Mouse (Mus musculus) stomach, embryonic 16.5 days (tissue): ENCODE data around the gene Tpt1. TPM values are rescaled to one million over a fixed set of nuclear protein-coding genes. Genes with fewer than 3 reads are reported as not detected.

Source experiments
- ATAC-seq: fragments of 200-750 bp; cut with Nextera tagmentation; 2 replicates; pipeline ENCODE4 v1.8.0; 2017; ENCODE audit warnings: moderate number of reproducible peaks, moderate TSS enrichment; ENCODE audit not compliant: insufficient read depth, low FRiP score
- H3K27ac ChIP-seq: fragments of 300-500 bp; sonication (generic); 2 replicates; pipeline ENCODE4 v1.5.1; 2014; ENCODE audit warnings: low read length
- H3K27me3 ChIP-seq: fragments of 300-500 bp; sonication (generic); 2 replicates; pipeline ENCODE4 v1.6.1; 2014; ENCODE audit warnings: low read length, control low read depth, mixed read lengths; ENCODE audit not compliant: control insufficient read depth, insufficient read depth
- H3K36me3 ChIP-seq: fragments of 300-500 bp; sonication (generic); 2 replicates; pipeline ENCODE4 v1.6.1; 2014; ENCODE audit warnings: low read length; ENCODE audit not compliant: control insufficient read depth, insufficient read depth
- H3K4me1 ChIP-seq: fragments of 300-500 bp; sonication (generic); 2 replicates; pipeline ENCODE4 v1.6.1; 2014; ENCODE audit warnings: low read length, control low read depth, mixed read lengths; ENCODE audit not compliant: control insufficient read depth, insufficient read depth
- H3K4me2 ChIP-seq: fragments of 300-500 bp; sonication (generic); 2 replicates; pipeline ENCODE4 v1.6.1; 2014; ENCODE audit warnings: low read depth, low read length, mixed read lengths
- H3K4me3 ChIP-seq: fragments of 300-500 bp; sonication (generic); replicated peaks from 2 replicates; pipeline ENCODE4 v1.5.1; 2014; ENCODE audit warnings: mild to moderate bottlenecking, low read length
- H3K9ac ChIP-seq: fragments of 300-500 bp; sonication (generic); 2 replicates; pipeline ENCODE4 v1.6.1; 2014; ENCODE audit warnings: low read length
- H3K9me3 ChIP-seq: fragments of 300-500 bp; sonication (generic); replicated peaks from 2 replicates; pipeline ENCODE4 v1.6.1; 2016; ENCODE audit warnings: low read length, control low read depth; ENCODE audit not compliant: control insufficient read depth
- WGBS: fragments of 180-500 bp; shearing (Covaris S2); extraction: QIAGEN DNeasy Blood & Tissue Kit; methylation state at CpG from one replicate; pipeline ENCODE4 v1.1.7; 2014; 5-methylcytosine and 5-hydroxymethylcytosine counted together
- polyA plus RNA-seq: library from polyadenylated mRNA; unstranded; fragments of >200 nt; fragmentation: Nextera tagmentation; extraction: Ambion mirVana; gene quantifications from 2 replicates; pipeline ENCODE4 v1.2.1, GENCODE M21; 2015

Tpt1 gene
- polyA plus RNA-seq, 1 experiment from 2014 or later, result 1,006 TPM

- Histone ChIP-seq H3K27me3 (no peaks in the 10 kb centered on the region), H3K4me3 (no peak overlapping the region), H3K9me3 (no peaks in the 10 kb centered on the region), H3K27ac (no peak overlapping the region), H3K9ac (no peak overlapping the region), H3K4me1 (peaks cover 8% of the 10 kb centered on the region; the same call in 1 of the 2 replicates), H3K4me2 (no peak overlapping the region), H3K36me3 (peaks cover 36% of the 10 kb centered on the region)
- WGBS, result 88% methylated on average over 6 of the region's 6 CpGs
- no peak for ATAC-seq
Observed at GRCm38 (mm10) chr14:75849842-75850568, 5.1 kb downstream of the Tpt1 start.

- ATAC-seq, result no peak
- H3K36me3 ChIP-seq, result peaks cover 36% of the 10 kb centered on the region
- H3K9me3 ChIP-seq, result no peaks in the 10 kb centered on the region
- 78% methylated on average over 6 of the region's 6 CpGs for WGBS
- H3K9ac ChIP-seq, result no peak overlapping the region
- no peaks in the 10 kb centered on the region for H3K27me3 ChIP-seq
- no peak overlapping the region for H3K4me2 ChIP-seq
- no peak overlapping the region for H3K4me3 ChIP-seq
- no peak overlapping the region for H3K27ac ChIP-seq
- peaks cover 8% of the 10 kb centered on the region; the same call in 1 of the 2 replicates for H3K4me1 ChIP-seq
Observed at GRCm38 (mm10) chr14:75850819-75851218, 5.9 kb downstream of the Tpt1 start.

- peaks cover 3% of the 10 kb centered on the region; the same call in 1 of the 2 replicates for H3K4me1 ChIP-seq
- no peak overlapping the region for H3K4me2 ChIP-seq
- no peak overlapping the region for H3K27ac ChIP-seq
- H3K27me3 ChIP-seq, result no peaks in the 10 kb centered on the region
- H3K9ac ChIP-seq, result no peak overlapping the region
- no peaks in the 10 kb centered on the region for H3K9me3 ChIP-seq
- no peak for ATAC-seq
- H3K36me3 ChIP-seq, result peaks cover 32% of the 10 kb centered on the region
- 88% methylated on average over 5 of the region's 5 CpGs for WGBS
- H3K4me3 ChIP-seq, result no peak overlapping the region
Observed at GRCm38 (mm10) chr14:75852016-75852415, 7.1 kb downstream of the Tpt1 start.

- no peak overlapping the region for H3K27ac ChIP-seq
- no peaks in the 10 kb centered on the region for H3K9me3 ChIP-seq
- no peak overlapping the region for H3K4me3 ChIP-seq
- H3K4me2 ChIP-seq, result no peak overlapping the region
- 58% methylated on average over 17 of the region's 17 CpGs for WGBS
- ATAC-seq, result no peak
- H3K9ac ChIP-seq, result no peak overlapping the region; the same call in 1 of the 2 replicates
- H3K27me3 ChIP-seq, result no peaks in the 10 kb centered on the region
- peaks cover 8% of the 10 kb centered on the region for H3K36me3 ChIP-seq
- H3K4me1 ChIP-seq, result no peaks in the 10 kb centered on the region
Observed at GRCm38 (mm10) chr14:75855263-75855992, 10.5 kb downstream of the Tpt1 start.

GRCm38 (mm10) chr14:75858181-75858580 lies 13.3 kb downstream of the Tpt1 start:
- ATAC-seq, result no peak
- H3K4me1 ChIP-seq, result peaks cover 7% of the 10 kb centered on the region; the same call in 1 of the 2 replicates
- H3K9ac ChIP-seq, result no peak overlapping the region
- no peaks in the 10 kb centered on the region for H3K9me3 ChIP-seq
- no peak overlapping the region for H3K27ac ChIP-seq
- H3K4me2 ChIP-seq, result no peak overlapping the region
- no peak overlapping the region for H3K4me3 ChIP-seq
- WGBS, result 53% methylated on average over 2 of the region's 2 CpGs
- no peaks in the 10 kb centered on the region for H3K27me3 ChIP-seq
- peaks cover 3% of the 10 kb centered on the region; the same call in 1 of the 2 replicates for H3K36me3 ChIP-seq

- H3K9ac ChIP-seq, result no peak overlapping the region
- ATAC-seq, result no peak
Observed at GRCm38 (mm10) chr14:75859619-75860018, 14.7 kb downstream of the Tpt1 start.

GRCm38 (mm10) chr14:75862701-75863100 lies 17.8 kb downstream of the Tpt1 start:
- peak overlapping the region; percentile 86 for H3K27ac ChIP-seq
- H3K4me3 ChIP-seq, result no peak overlapping the region
- ATAC-seq, result no peak
- no peaks in the 10 kb centered on the region for H3K27me3 ChIP-seq
- no peaks in the 10 kb centered on the region for H3K9me3 ChIP-seq
- H3K9ac ChIP-seq, result no peak overlapping the region
- no peaks in the 10 kb centered on the region for H3K36me3 ChIP-seq
- 89% methylated on average over 6 of the region's 6 CpGs for WGBS
- H3K4me2 ChIP-seq, result no peak overlapping the region
- peaks cover 15% of the 10 kb centered on the region for H3K4me1 ChIP-seq

More at GRCm38 (mm10) chr14:75859619-75860018, 14.7 kb downstream of the Tpt1 start:
- Histone ChIP-seq H3K4me3 (no peak overlapping the region), H3K27me3 (no peaks in the 10 kb centered on the region), H3K9me3 (no peaks in the 10 kb centered on the region), H3K4me1 (peaks cover 15% of the 10 kb centered on the region), H3K27ac (no peak overlapping the region), H3K4me2 (no peak overlapping the region), H3K36me3 (no peaks in the 10 kb centered on the region)
- WGBS, result 84% methylated on average over 2 of the region's 2 CpGs

- Histone ChIP-seq H3K9me3 (no peaks in the 10 kb centered on the region), H3K9ac (no peak overlapping the region), H3K36me3 (no peaks in the 10 kb centered on the region), H3K27me3 (no peaks in the 10 kb centered on the region), H3K4me2 (no peak overlapping the region), H3K4me1 (peaks cover 15% of the 10 kb centered on the region), H3K4me3 (no peak overlapping the region), H3K27ac (peak overlapping the region; percentile 86)
- 9% methylated on average over 7 of the region's 7 CpGs for WGBS
- ATAC-seq, result peak; percentile 95
Observed at GRCm38 (mm10) chr14:75863549-75864409, 18.9 kb downstream of the Tpt1 start.
